Mouse (Mus musculus) urinary bladder, postnatal 14 days (tissue): ENCODE measurements around the gene Abca8b.
"Not testable (repeated sequence)": the region's sequence is repeated elsewhere in the genome, so short reads cannot be mapped to it uniquely, and the experiment has no call there.

Source experiments
- DNase-seq: peaks from one replicate; pipeline ENCODE4 v3.0.0; 2021; ENCODE audit warnings: low spot score

The Abca8b gene

GRCm38 (mm10) chr11:109916654-109917053 is 79.0 kb downstream of the Abca8b start:
- DNase-seq: no peak

- not testable (repeated sequence) for DNase-seq
Measured at GRCm38 (mm10) chr11:109913156-109913555, 82.5 kb downstream of the Abca8b start.

GRCm38 (mm10) chr11:109912118-109912517 is 83.5 kb downstream of the Abca8b start:
- DNase-seq: not testable (repeated sequence)

DNA sequence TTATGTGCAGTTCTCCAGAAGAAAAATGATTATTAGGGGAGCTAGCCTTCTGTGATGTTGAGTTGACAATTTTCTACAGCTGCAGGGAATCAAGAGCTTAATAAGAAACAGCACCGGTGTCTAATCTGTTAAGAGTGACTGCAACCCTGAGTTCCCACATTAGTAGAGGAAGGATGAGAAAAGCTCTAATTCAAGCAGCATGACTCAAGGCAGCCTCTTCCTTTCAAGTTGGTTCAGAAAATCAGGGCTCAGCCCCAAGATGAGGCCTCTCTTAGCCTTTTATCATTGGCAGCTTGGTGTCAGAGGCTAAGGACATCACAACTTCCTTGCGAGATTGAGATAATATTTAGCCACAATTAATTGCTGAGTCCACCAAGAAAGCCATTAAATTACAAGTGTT is 85.8 kb downstream of the Abca8b start:
- DNase-seq: no peak

DNA sequence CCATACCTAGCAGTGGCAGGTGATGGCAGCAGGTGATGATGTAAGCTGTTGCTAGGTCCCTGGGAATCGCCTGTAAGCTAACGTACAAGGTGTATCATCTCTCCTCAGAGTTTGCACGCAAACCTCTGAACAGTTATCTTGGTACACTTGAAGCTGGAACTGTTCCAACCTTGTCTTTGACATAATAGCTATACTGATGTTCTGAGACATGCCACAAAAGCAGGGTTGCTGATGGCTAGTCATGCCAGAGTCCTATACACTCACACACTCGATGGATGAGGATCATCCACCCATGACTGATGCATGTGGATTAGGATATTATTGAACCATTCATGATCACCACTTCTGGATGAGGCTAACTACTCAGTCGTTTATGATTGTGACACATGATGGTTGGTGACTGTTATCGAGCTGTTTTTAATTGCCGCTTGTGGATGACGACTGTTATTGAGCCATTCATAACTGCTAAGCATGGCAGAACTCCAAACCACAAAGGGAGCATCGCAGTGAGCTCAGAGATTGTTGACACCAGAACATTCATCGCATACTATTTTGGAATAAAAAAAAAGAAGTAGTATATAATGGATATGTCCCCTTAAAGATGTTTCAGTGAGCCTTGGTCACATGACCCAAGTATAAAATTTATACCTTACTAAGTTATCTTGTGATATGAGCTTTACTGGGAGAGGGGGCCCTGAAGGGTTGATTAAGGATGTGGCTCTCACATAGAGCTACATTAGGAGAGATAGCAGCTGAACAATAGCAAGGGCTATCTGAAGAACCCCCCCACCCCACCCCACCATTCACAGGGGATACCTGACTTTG is 87.2 kb downstream of the Abca8b start:
- DNase-seq: no peak

DNA sequence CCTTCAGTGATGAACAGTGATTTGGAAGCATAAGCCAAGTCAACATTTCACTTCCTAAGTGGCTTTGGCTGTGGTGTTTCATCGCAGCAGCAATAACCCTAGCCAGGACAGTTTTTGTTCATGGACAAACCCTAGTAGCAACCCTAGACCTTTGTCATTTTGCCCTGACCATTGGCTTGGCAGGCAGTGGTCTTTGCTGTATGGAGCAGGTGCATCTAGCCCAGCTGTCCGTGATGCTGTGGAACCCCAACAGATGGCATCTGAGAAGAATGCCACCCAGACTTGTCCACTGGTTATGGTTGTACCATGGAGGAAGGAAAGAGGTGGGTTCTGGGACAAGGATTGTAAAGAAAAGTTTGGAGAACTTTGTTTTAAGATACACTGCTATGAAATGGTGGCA is 88.1 kb downstream of the Abca8b start:
- no peak for DNase-seq

- DNase-seq: no peak
Measured at GRCm38 (mm10) chr11:109902616-109903598, 92.7 kb downstream of the Abca8b start.

- DNase-seq: no peak
Measured at GRCm38 (mm10) chr11:109900491-109901241, 95.0 kb downstream of the Abca8b start.

- DNase-seq: no peak
Measured at GRCm38 (mm10) chr11:109898791-109899467, 96.7 kb downstream of the Abca8b start.

- DNase-seq: no peak
Measured at GRCm38 (mm10) chr11:109895952-109896530, 99.6 kb downstream of the Abca8b start.

GRCm38 (mm10) chr11:109895496-109895895 is 100.1 kb downstream of the Abca8b start:
- no peak for DNase-seq

GRCm38 (mm10) chr11:109893894-109894804 is 101.5 kb downstream of the Abca8b start:
- no peak for DNase-seq

GRCm38 (mm10) chr11:109891989-109892386 is 103.7 kb downstream of the Abca8b start:
- DNase-seq: no peak

DNA sequence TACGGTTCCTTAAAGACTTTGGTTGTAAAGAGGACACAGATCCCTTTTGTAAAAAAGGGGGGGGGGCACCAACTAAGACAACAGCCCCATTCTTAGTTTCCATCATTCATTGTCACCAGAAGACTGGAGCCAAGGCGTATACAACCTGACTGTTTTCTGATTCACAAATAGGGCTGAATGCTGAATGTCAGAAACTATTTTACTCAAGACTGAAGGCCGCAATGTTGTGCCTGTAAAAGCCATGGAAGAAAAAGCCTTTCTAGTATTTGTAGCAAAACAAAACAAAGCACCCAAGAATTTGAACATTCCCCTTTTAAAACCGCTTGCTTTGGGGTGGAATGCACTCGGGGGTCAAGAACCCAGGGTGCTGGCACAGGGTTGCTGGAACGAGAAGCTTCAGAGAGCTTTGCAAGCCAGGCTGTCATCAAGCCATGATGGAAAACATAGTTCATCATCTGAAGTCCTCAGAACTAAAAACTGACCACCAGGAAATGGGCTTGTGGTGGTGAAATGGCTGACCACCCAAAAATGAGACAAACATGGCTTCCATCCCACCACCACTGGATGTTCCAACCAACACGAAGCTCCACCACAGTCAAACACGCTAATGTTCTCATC is 104.2 kb downstream of the Abca8b start:
- no peak for DNase-seq

GRCm38 (mm10) chr11:109889595-109889994 is 106.0 kb downstream of the Abca8b start:
- no peak for DNase-seq

DNA sequence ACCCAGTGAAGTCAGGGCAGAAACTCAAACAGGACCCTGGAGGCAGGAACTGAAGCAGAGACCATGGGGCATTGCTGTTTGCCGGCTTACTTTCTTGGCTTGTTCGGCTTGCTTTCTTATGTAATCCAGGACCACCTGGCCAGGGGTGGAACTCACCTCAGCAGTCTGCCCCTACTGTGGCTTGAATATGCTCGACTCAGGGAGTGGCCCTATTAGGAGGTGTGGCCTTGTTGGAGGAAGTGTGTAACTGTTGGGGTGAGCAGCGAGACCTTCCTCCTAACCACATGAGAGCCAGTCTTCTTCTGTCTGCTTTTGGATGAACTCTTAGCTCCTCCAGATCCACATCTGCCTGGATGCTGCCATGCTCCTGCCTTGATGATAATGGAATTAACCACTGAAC is 108.9 kb downstream of the Abca8b start:
- DNase-seq: no peak

- no peak for DNase-seq
Measured at GRCm38 (mm10) chr11:109885521-109885920, 110.1 kb downstream of the Abca8b start.

GRCm38 (mm10) chr11:109884801-109885200 is 110.8 kb downstream of the Abca8b start:
- DNase-seq: peak; percentile 39

- DNase-seq: no peak
Measured at GRCm38 (mm10) chr11:109884126-109884525, 111.5 kb downstream of the Abca8b start.
